Mouse (Mus musculus) heart, embryonic 13.5 days (tissue): ENCODE data around the gene Spry1. TPM values are rescaled to one million over a fixed set of nuclear protein-coding genes. Genes with fewer than 3 reads are reported as not detected.
A peak's percentile ranks its signal among the peaks of the same experiment; 100 is the strongest.

Experiments
- ATAC-seq: fragments of 200-750 bp; cut with Nextera tagmentation; 2 replicates; pipeline ENCODE4 v1.8.0; 2017; ENCODE audit warnings: moderate TSS enrichment; ENCODE audit not compliant: insufficient number of reproducible peaks, low FRiP score, low TSS enrichment; ENCODE audit errors: extremely low read depth
- H3K27ac ChIP-seq: fragments of 300-500 bp; sonication (generic); replicated peaks from 2 replicates; pipeline ENCODE4 v1.5.1; 2015; ENCODE audit warnings: moderate library complexity, mild to moderate bottlenecking, inconsistent platforms
- H3K27me3 ChIP-seq: fragments of 300-500 bp; sonication (generic); replicated peaks from 2 replicates; pipeline ENCODE4 v1.6.1; 2015; ENCODE audit warnings: mild to moderate bottlenecking, inconsistent platforms
- H3K36me3 ChIP-seq: fragments of 300-500 bp; sonication (generic); 2 replicates; pipeline ENCODE4 v1.6.1; 2015; ENCODE audit warnings: mild to moderate bottlenecking, inconsistent platforms
- H3K4me1 ChIP-seq: fragments of 300-500 bp; sonication (generic); 2 replicates; pipeline ENCODE4 v1.6.1; 2015; ENCODE audit warnings: inconsistent platforms
- H3K4me2 ChIP-seq: fragments of 300-500 bp; sonication (generic); 2 replicates; pipeline ENCODE4 v1.6.1; 2015; ENCODE audit warnings: inconsistent platforms, mild to moderate bottlenecking, moderate library complexity
- H3K4me3 ChIP-seq: fragments of 300-500 bp; sonication (generic); 2 replicates; pipeline ENCODE4 v1.5.1; 2015; ENCODE audit warnings: moderate library complexity, mild to moderate bottlenecking, inconsistent platforms
- H3K9ac ChIP-seq: fragments of 300-500 bp; sonication (generic); 2 replicates; pipeline ENCODE4 v1.6.1; 2015; ENCODE audit warnings: inconsistent platforms, mild to moderate bottlenecking, moderate library complexity
- H3K9me3 ChIP-seq: fragments of 300-500 bp; sonication (generic); 2 replicates; pipeline ENCODE4 v1.6.1; 2016; ENCODE audit warnings: inconsistent platforms
- WGBS: fragments of 180-500 bp; shearing (Covaris S2); methylation state at CpG from one replicate; pipeline ENCODE4 v1.1.7; 2015; ENCODE audit warnings: mixed read lengths; 5-methylcytosine and 5-hydroxymethylcytosine counted together
- polyA plus RNA-seq: library from polyadenylated mRNA; unstranded; fragments of >200 nt; fragmentation: Nextera tagmentation; extraction: Ambion mirVana; gene quantifications from 2 replicates; pipeline ENCODE4 v1.2.1, GENCODE M21; 2015

The Spry1 gene
- polyA plus RNA-seq, 1 experiment from 2014 or later: 6.4 TPM

GRCm38 (mm10) chr3:37641796-37642680, 2.3 kb downstream of the Spry1 start:
- ATAC-seq: no peak
- peak overlapping the region; percentile 92 for H3K4me2 ChIP-seq
- 0 out of 2 replicates have a peak overlapping the region, but pooled peaks have one; percentile 5 for H3K27ac ChIP-seq
- H3K4me3 ChIP-seq: peak overlapping the region; percentile 88
- 57% methylated on average over 20 of the region's 20 CpGs for WGBS
- peaks cover 28% of the 10 kb centered on the region for H3K4me1 ChIP-seq
- peak overlapping the region; percentile 91 for H3K9ac ChIP-seq
- no peaks in the 10 kb centered on the region for H3K9me3 ChIP-seq
- peaks cover 31% of the 10 kb centered on the region for H3K36me3 ChIP-seq
- H3K27me3 ChIP-seq: peaks cover 15% of the 10 kb centered on the region

GRCm38 (mm10) chr3:37642681-37643214, 3.0 kb downstream of the Spry1 start:
- Histone ChIP-seq H3K36me3 (peaks cover 31% of the 10 kb centered on the region), H3K4me3 (peak overlapping the region; percentile 88), H3K4me2 (peak overlapping the region; percentile 92), H3K27ac (no peak overlapping the region), H3K9me3 (no peaks in the 10 kb centered on the region), H3K9ac (no peak overlapping the region), H3K27me3 (peaks cover 16% of the 10 kb centered on the region), H3K4me1 (peaks cover 28% of the 10 kb centered on the region)
- WGBS: 90% methylated on average over 21 of the region's 21 CpGs
- no peak for ATAC-seq

GRCm38 (mm10) chr3:37643411-37643810, 3.7 kb downstream of the Spry1 start:
- Histone ChIP-seq H3K4me3 (no peak overlapping the region), H3K9ac (no peak overlapping the region), H3K36me3 (peaks cover 31% of the 10 kb centered on the region), H3K27me3 (peaks cover 16% of the 10 kb centered on the region), H3K4me1 (peaks cover 28% of the 10 kb centered on the region), H3K4me2 (peak overlapping the region; percentile 92), H3K27ac (no peak overlapping the region), H3K9me3 (no peaks in the 10 kb centered on the region)
- no peak for ATAC-seq
- 85% methylated on average over 13 of the region's 13 CpGs for WGBS

- WGBS: 74% methylated on average over 8 of the region's 8 CpGs
- Histone ChIP-seq H3K9ac (no peak overlapping the region), H3K4me2 (no peak overlapping the region)
Measured at GRCm38 (mm10) chr3:37643903-37644302, 4.2 kb downstream of the Spry1 start.

GRCm38 (mm10) chr3:37645061-37645460, 5.3 kb downstream of the Spry1 start:
- Histone ChIP-seq H3K36me3 (peaks cover 31% of the 10 kb centered on the region), H3K4me3 (no peak overlapping the region), H3K4me1 (peaks cover 28% of the 10 kb centered on the region), H3K9me3 (no peaks in the 10 kb centered on the region), H3K27ac (no peak overlapping the region), H3K9ac (no peak overlapping the region), H3K27me3 (peaks cover 25% of the 10 kb centered on the region), H3K4me2 (no peak overlapping the region)
- WGBS: 77% methylated on average over 6 of the region's 6 CpGs
- ATAC-seq: no peak

More at GRCm38 (mm10) chr3:37643903-37644302, 4.2 kb downstream of the Spry1 start:
- H3K27ac ChIP-seq: no peak overlapping the region
- H3K9me3 ChIP-seq: no peaks in the 10 kb centered on the region
- H3K4me1 ChIP-seq: peaks cover 28% of the 10 kb centered on the region
- no peak for ATAC-seq
- H3K4me3 ChIP-seq: no peak overlapping the region
- peaks cover 31% of the 10 kb centered on the region for H3K36me3 ChIP-seq
- peaks cover 20% of the 10 kb centered on the region for H3K27me3 ChIP-seq

- no peak overlapping the region for H3K4me3 ChIP-seq
- no peak for ATAC-seq
- WGBS: 91% methylated on average over 9 of the region's 9 CpGs
- no peaks in the 10 kb centered on the region for H3K9me3 ChIP-seq
- peaks cover 31% of the 10 kb centered on the region for H3K36me3 ChIP-seq
- H3K27ac ChIP-seq: no peak overlapping the region
- no peak overlapping the region for H3K9ac ChIP-seq
- peaks cover 26% of the 10 kb centered on the region for H3K4me1 ChIP-seq
- H3K27me3 ChIP-seq: peaks cover 31% of the 10 kb centered on the region
- no peak overlapping the region for H3K4me2 ChIP-seq
Measured at GRCm38 (mm10) chr3:37646221-37646620, 6.5 kb downstream of the Spry1 start.

- H3K9me3 ChIP-seq: no peaks in the 10 kb centered on the region
- no peak overlapping the region for H3K4me2 ChIP-seq
- WGBS: 83% methylated on average over 10 of the region's 10 CpGs
- H3K36me3 ChIP-seq: peaks cover 31% of the 10 kb centered on the region
- ATAC-seq: no peak
- no peak overlapping the region for H3K27ac ChIP-seq
- peaks cover 20% of the 10 kb centered on the region for H3K4me1 ChIP-seq
- no peak overlapping the region for H3K9ac ChIP-seq
- H3K27me3 ChIP-seq: peaks cover 32% of the 10 kb centered on the region
- H3K4me3 ChIP-seq: no peak overlapping the region
Measured at GRCm38 (mm10) chr3:37647225-37647624, 7.5 kb downstream of the Spry1 start.

- 65% methylated on average over 13 of the region's 13 CpGs for WGBS
- H3K4me1 ChIP-seq: peaks cover 10% of the 10 kb centered on the region
Measured at GRCm38 (mm10) chr3:37648244-37648643, 8.5 kb downstream of the Spry1 start.

GRCm38 (mm10) chr3:37649281-37649680, 9.5 kb downstream of the Spry1 start:
- Histone ChIP-seq H3K4me2 (no peak overlapping the region), H3K9me3 (no peaks in the 10 kb centered on the region), H3K4me3 (no peak overlapping the region), H3K9ac (no peak overlapping the region), H3K27me3 (peaks cover 39% of the 10 kb centered on the region), H3K4me1 (peaks cover 13% of the 10 kb centered on the region), H3K27ac (no peak overlapping the region), H3K36me3 (peaks cover 14% of the 10 kb centered on the region)
- 70% methylated on average over 6 of the region's 6 CpGs for WGBS
- ATAC-seq: no peak

More at GRCm38 (mm10) chr3:37648244-37648643, 8.5 kb downstream of the Spry1 start:
- Histone ChIP-seq H3K4me2 (no peak overlapping the region), H3K4me3 (no peak overlapping the region), H3K36me3 (peaks cover 23% of the 10 kb centered on the region), H3K27ac (no peak overlapping the region), H3K9me3 (no peaks in the 10 kb centered on the region), H3K27me3 (peaks cover 34% of the 10 kb centered on the region), H3K9ac (no peak overlapping the region)
- no peak for ATAC-seq

- Histone ChIP-seq H3K36me3 (no peaks in the 10 kb centered on the region; the same call in 1 of the 2 replicates), H3K4me2 (no peak overlapping the region), H3K4me3 (no peak overlapping the region), H3K4me1 (peaks cover 35% of the 10 kb centered on the region), H3K27ac (no peak overlapping the region), H3K9me3 (no peaks in the 10 kb centered on the region), H3K9ac (no peak overlapping the region), H3K27me3 (peaks cover 37% of the 10 kb centered on the region)
- ATAC-seq: no peak
- 80% methylated on average over 9 of the region's 9 CpGs for WGBS
Measured at GRCm38 (mm10) chr3:37652537-37652936, 12.8 kb downstream of the Spry1 start.

GRCm38 (mm10) chr3:37653935-37654729, 14.4 kb downstream of the Spry1 start:
- ATAC-seq: no peak
- H3K27ac ChIP-seq: peak overlapping the region; percentile 51

More at GRCm38 (mm10) chr3:37653935-37654729, 14.4 kb downstream of the Spry1 start:
- Histone ChIP-seq H3K4me1 (peaks cover 35% of the 10 kb centered on the region), H3K4me2 (peak overlapping the region; percentile 67), H3K27me3 (peaks cover 37% of the 10 kb centered on the region; the same call in 1 of the 2 replicates), H3K36me3 (no peaks in the 10 kb centered on the region; the same call in 1 of the 2 replicates), H3K9ac (peak overlapping the region; percentile 68), H3K4me3 (peak overlapping the region; percentile 46), H3K9me3 (no peaks in the 10 kb centered on the region)
- 4% methylated on average over 16 of the region's 16 CpGs for WGBS
